Mouse (Mus musculus) forebrain, postnatal 0 days (tissue): ENCODE data around the gene Ccl25. TPM values are rescaled to one million over a fixed set of nuclear protein-coding genes. Genes with fewer than 3 reads are reported as not detected.
A peak's percentile ranks its signal among the peaks of the same experiment; 100 is the strongest.

ENCODE experiments used
- ATAC-seq: fragments of 200-750 bp; cut with Nextera tagmentation; 2 replicates; pipeline ENCODE4 v1.8.0; 2017; ENCODE audit warnings: mild to moderate bottlenecking, moderate library complexity
- DNase-seq: peaks from one replicate; pipeline ENCODE4 v3.0.0-alpha.2; 2015
- H3K27ac ChIP-seq: fragments of 300-500 bp; sonication (generic); 2 replicates; pipeline ENCODE4 v1.5.1; 2014; ENCODE audit warnings: low read depth, mild to moderate bottlenecking, antibody characterized with exemption, low read length, moderate library complexity, mixed read lengths
- H3K27me3 ChIP-seq: fragments of 300-500 bp; sonication (generic); 2 replicates; pipeline ENCODE4 v1.6.1; 2014; ENCODE audit warnings: mild to moderate bottlenecking, low read length, mixed read lengths; ENCODE audit not compliant: insufficient read depth
- H3K36me3 ChIP-seq: fragments of 300-500 bp; sonication (generic); 2 replicates; pipeline ENCODE4 v1.6.1; 2014; ENCODE audit warnings: mild to moderate bottlenecking, moderate library complexity; ENCODE audit not compliant: insufficient read depth
- H3K4me1 ChIP-seq: fragments of 300-500 bp; sonication (generic); 2 replicates; pipeline ENCODE4 v1.6.1; 2014; ENCODE audit warnings: antibody characterized with exemption; ENCODE audit not compliant: insufficient read depth
- H3K4me2 ChIP-seq: fragments of 300-500 bp; sonication (generic); 2 replicates; pipeline ENCODE4 v1.6.1; 2014; ENCODE audit warnings: low read depth, mild to moderate bottlenecking, moderate library complexity
- H3K4me3 ChIP-seq: fragments of 300-500 bp; sonication (generic); 2 replicates; pipeline ENCODE4 v1.5.1; 2014; ENCODE audit warnings: low read depth, low read length, mixed read lengths
- H3K9ac ChIP-seq: fragments of 300-500 bp; sonication (generic); 2 replicates; pipeline ENCODE4 v1.6.1; 2014; ENCODE audit warnings: mild to moderate bottlenecking
- H3K9me3 ChIP-seq: fragments of 300-500 bp; sonication (generic); 2 replicates; pipeline ENCODE4 v1.6.1; 2016; ENCODE audit warnings: low read length
- CTCF ChIP-seq: sonication (generic); IDR thresholded peaks from 2 replicates; pipeline ENCODE4 v1.5.1; 2016; ENCODE audit warnings: antibody characterized with exemption, control low read depth, low read depth
- WGBS: fragments of 180-500 bp; shearing (Covaris S2); extraction: QIAGEN DNeasy Blood & Tissue Kit; methylation state at CpG from one replicate; pipeline ENCODE4 v1.1.7; 2014; 5-methylcytosine and 5-hydroxymethylcytosine counted together
- polyA plus RNA-seq: library from polyadenylated mRNA; unstranded; fragments of >200 nt; fragmentation: Nextera tagmentation; extraction: Ambion mirVana; gene quantifications from 2 replicates; pipeline ENCODE4 v1.2.1, GENCODE M21; 2015
- total RNA-seq: library from RNA; depleted of rRNA; stranded (reverse); fragments of >200 nt; gene quantifications from 2 replicates; pipeline ENCODE4 v1.2.3, GENCODE M21; 2014

Gene Ccl25
- total and polyA plus RNA-seq, 2 experiments from 2014 or later = 9.9 to 19.2 TPM

DNA sequence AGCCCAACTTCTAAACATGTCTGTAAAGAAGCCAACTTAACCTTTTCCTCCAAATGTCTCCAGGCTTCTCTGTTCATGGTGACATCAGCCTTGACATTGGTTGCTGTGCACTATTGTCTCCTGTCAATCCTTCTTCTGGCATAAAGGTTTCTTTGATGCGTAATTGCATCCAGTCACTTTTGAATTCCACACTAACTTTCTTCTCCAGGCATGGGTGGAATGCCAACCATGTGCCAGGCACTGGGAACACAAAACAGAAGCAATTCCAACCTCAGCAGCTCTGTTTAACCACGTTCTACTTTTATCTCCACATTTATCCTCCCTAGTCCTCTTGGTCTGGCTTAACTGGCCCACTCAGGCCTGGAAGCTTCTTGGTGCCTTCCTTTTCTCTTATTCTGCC lies 4.0 kb upstream of the Ccl25 start:
- no peak overlapping the region for H3K4me2 ChIP-seq
- no peak overlapping the region for H3K4me3 ChIP-seq
- H3K27ac ChIP-seq = no peak overlapping the region
- DNase-seq (no peak), ATAC-seq (no peak)
- 64% methylated on average over 2 of the region's 2 CpGs for WGBS
- no peak overlapping the region for H3K9ac ChIP-seq
- peaks cover 17% of the 10 kb centered on the region for H3K4me1 ChIP-seq
- no peaks in the 10 kb centered on the region for H3K9me3 ChIP-seq
- TF ChIP-seq CTCF = no peak
- H3K27me3 ChIP-seq = no peaks in the 10 kb centered on the region
- peaks cover 8% of the 10 kb centered on the region; the same call in 1 of the 2 replicates for H3K36me3 ChIP-seq

DNA sequence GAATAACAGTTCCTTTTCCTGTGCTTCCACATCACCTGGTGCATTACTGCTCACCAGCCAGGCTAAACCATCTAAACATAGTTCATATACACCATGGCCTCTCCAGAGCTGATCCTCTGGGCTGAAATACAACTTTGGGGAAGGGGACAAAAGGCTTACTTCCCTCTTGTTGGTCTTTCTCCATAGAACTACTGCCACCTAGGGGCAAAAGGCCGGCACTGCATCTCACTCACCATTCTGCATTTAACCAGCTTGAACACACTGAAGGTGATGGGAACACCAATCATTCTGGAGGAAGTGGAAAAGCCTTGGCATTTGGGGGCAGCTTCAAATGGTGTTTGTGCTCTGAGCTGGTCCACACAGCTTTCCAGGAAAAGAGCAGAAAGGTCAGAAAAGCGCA lies 2.5 kb upstream of the Ccl25 start:
- H3K27ac ChIP-seq = peak overlapping the region; percentile 16; the same call in 1 of the 2 replicates
- 27% methylated on average over 2 of the region's 2 CpGs for WGBS
- peaks cover 8% of the 10 kb centered on the region; the same call in 1 of the 2 replicates for H3K36me3 ChIP-seq
- no peak overlapping the region for H3K4me2 ChIP-seq
- H3K4me3 ChIP-seq = no peak overlapping the region
- no peak for ATAC-seq
- no peak overlapping the region for H3K9ac ChIP-seq
- DNase-seq = peak; percentile 93
- H3K27me3 ChIP-seq = no peaks in the 10 kb centered on the region
- no peaks in the 10 kb centered on the region for H3K9me3 ChIP-seq
- peak; percentile 94 for TF ChIP-seq CTCF
- peaks cover 18% of the 10 kb centered on the region for H3K4me1 ChIP-seq

DNA sequence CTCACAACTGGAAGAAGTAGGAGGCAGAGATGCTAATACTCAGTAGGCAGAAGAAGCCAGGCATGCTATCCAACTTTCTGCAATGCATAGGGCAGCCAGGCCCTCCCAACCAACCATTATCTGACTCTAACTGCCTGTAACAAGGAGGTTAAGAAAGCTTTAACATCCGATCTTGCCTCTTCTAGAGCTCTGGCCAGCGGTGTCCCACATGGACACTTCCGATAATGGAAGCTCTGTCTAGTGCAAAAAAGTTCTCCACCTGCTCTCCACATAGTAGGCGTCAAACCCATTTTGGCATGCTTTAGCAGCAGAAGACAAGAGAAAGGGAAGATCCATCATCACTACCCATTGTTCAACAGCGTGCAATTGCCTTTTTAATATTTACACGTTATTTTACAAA lies 1.1 kb upstream of the Ccl25 start:
- Histone ChIP-seq H3K9me3 (no peaks in the 10 kb centered on the region), H3K27ac (peak overlapping the region; percentile 92), H3K27me3 (no peaks in the 10 kb centered on the region), H3K4me3 (peak overlapping the region; percentile 75), H3K4me2 (peak overlapping the region; percentile 76), H3K4me1 (peaks cover 18% of the 10 kb centered on the region), H3K9ac (peak overlapping the region; percentile 88), H3K36me3 (peaks cover 22% of the 10 kb centered on the region)
- no peak for TF ChIP-seq CTCF
- ATAC-seq (no peak), DNase-seq (peak; percentile 22)
- 3% methylated on average over 6 of the region's 6 CpGs for WGBS

DNA sequence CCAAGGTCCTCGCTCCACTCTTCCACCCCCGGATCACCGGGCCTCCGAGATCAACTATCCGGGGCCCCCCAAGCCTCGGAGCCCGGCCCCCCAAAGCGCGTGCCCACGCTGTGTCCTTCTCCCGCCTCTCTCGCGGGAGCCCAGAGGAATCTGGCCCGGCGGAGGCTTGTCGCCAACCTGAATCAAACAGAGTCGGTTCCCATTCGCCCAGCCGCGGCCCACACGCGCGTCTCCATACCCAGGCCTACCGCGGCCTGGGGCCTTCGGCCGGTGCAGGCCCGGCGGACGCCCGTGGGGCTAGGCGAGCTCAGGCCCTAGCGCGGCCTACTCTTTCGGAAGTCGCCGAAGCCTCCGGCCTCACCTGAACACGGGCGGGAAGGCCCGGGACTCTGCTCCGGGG lies 485 bp upstream of the Ccl25 start:
- Histone ChIP-seq H3K4me3 (peak overlapping the region; percentile 75), H3K9me3 (no peaks in the 10 kb centered on the region), H3K4me1 (peaks cover 18% of the 10 kb centered on the region), H3K9ac (peak overlapping the region; percentile 88), H3K4me2 (peak overlapping the region; percentile 76), H3K27me3 (no peaks in the 10 kb centered on the region), H3K36me3 (peaks cover 28% of the 10 kb centered on the region), H3K27ac (peak overlapping the region; percentile 92)
- peak; percentile 56 for ATAC-seq
- DNase-seq = no peak
- TF ChIP-seq CTCF = no peak
- under 1% methylated on average over 36 of the region's 42 CpGs for WGBS

DNA sequence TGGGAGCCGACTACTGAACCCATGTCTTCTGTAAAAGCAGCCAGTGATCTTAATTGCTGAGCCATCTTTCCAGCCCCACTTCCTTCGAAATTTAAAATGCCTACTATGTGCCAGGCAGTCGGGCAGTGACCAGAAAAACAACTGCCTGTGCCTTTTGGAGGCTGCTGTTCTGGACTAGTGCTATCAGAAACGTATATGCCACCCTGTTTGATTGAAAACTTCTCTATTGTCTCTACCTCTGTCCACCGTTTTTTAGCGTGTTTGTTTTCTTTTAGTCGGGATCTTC lies 684 bp downstream of the Ccl25 start:
- DNase-seq (no peak), ATAC-seq (no peak)
- Histone ChIP-seq H3K4me1 (peaks cover 18% of the 10 kb centered on the region), H3K4me2 (peak overlapping the region; percentile 76), H3K36me3 (peaks cover 20% of the 10 kb centered on the region), H3K27me3 (no peaks in the 10 kb centered on the region), H3K9me3 (no peaks in the 10 kb centered on the region), H3K4me3 (peak overlapping the region; percentile 75), H3K9ac (peak overlapping the region; percentile 88), H3K27ac (no peak overlapping the region)
- TF ChIP-seq CTCF = no peak
- 43% methylated on average over 7 of the region's 7 CpGs for WGBS

GRCm38 (mm10) chr8:4329000-4329399 lies 4.0 kb downstream of the Ccl25 start:
- no peak overlapping the region for H3K9ac ChIP-seq
- TF ChIP-seq CTCF = no peak

DNA sequence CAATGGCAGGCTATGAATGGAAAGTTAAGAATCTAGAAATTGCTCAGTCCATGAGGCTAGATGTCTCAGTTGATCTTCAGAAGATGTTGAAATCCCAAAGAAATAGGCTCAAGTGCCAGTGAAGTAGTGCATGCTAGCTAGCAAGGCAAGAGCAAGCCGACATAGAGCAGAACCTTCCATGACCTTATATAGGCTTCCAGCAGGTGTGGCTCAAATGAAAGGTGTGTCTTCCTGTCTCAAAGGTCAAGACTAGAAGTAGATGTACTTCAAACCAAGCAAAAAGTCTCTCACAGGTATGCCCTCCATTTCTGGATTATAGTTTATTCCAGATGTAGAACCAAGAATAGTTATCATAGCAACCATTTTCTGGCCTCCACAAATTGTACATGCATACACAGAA lies 9.0 kb downstream of the Ccl25 start:
- ATAC-seq = no peak
- Histone ChIP-seq H3K27me3 (no peaks in the 10 kb centered on the region), H3K4me1 (no peaks in the 10 kb centered on the region), H3K4me2 (no peak overlapping the region), H3K9me3 (no peaks in the 10 kb centered on the region), H3K36me3 (peaks cover 58% of the 10 kb centered on the region), H3K4me3 (no peak overlapping the region), H3K9ac (no peak overlapping the region), H3K27ac (no peak overlapping the region)
- WGBS = 98% methylated on average over 1 of the region's 1 CpGs
- no peak for DNase-seq
- no peak for TF ChIP-seq CTCF

More at GRCm38 (mm10) chr8:4329000-4329399, 4.0 kb downstream of the Ccl25 start:
- H3K4me2 ChIP-seq = no peak overlapping the region
- H3K4me1 ChIP-seq = peaks cover 5% of the 10 kb centered on the region; the same call in 1 of the 2 replicates
- no peaks in the 10 kb centered on the region for H3K27me3 ChIP-seq
- no peak for DNase-seq
- no peak overlapping the region for H3K4me3 ChIP-seq
- no peak for ATAC-seq
- H3K36me3 ChIP-seq = peaks cover 45% of the 10 kb centered on the region
- no peaks in the 10 kb centered on the region for H3K9me3 ChIP-seq
- 91% methylated on average over 5 of the region's 5 CpGs for WGBS
- H3K27ac ChIP-seq = no peak overlapping the region

GRCm38 (mm10) chr8:4335678-4336077 lies 10.7 kb downstream of the Ccl25 start:
- Histone ChIP-seq H3K27me3 (no peaks in the 10 kb centered on the region), H3K4me2 (no peak overlapping the region), H3K9me3 (no peaks in the 10 kb centered on the region), H3K36me3 (peaks cover 52% of the 10 kb centered on the region), H3K4me1 (no peaks in the 10 kb centered on the region), H3K4me3 (no peak overlapping the region), H3K27ac (no peak overlapping the region), H3K9ac (no peak overlapping the region)
- no peak for ATAC-seq
- no peak for DNase-seq
- TF ChIP-seq CTCF = no peak
- WGBS = 90% methylated on average over 2 of the region's 2 CpGs
